Mouse (Mus musculus) lung, embryonic 14.5 days (tissue): ENCODE results near the gene Abhd16b. TPM values are rescaled to one million over a fixed set of nuclear protein-coding genes. Genes with fewer than 3 reads are reported as not detected.

Experiments used
- ATAC-seq: fragments of 200-750 bp; cut with Nextera tagmentation; 2 replicates; pipeline ENCODE4 v1.8.0; 2017; ENCODE audit warnings: mild to moderate bottlenecking, moderate TSS enrichment, moderate library complexity; ENCODE audit not compliant: insufficient read depth
- DNase-seq: peaks from one replicate; pipeline ENCODE4 v3.0.0-alpha.2; 2015
- H3K27ac ChIP-seq: fragments of 300-500 bp; sonication (generic); 2 replicates; pipeline ENCODE4 v1.5.1; 2014; ENCODE audit warnings: low read depth, mild to moderate bottlenecking, moderate library complexity
- H3K27me3 ChIP-seq: fragments of 300-500 bp; sonication (generic); 2 replicates; pipeline ENCODE4 v1.6.1; 2014; ENCODE audit warnings: low read length, control low read depth; ENCODE audit not compliant: insufficient read depth
- H3K36me3 ChIP-seq: fragments of 300-500 bp; sonication (generic); 2 replicates; pipeline ENCODE4 v1.6.1; 2014; ENCODE audit warnings: control low read depth; ENCODE audit not compliant: insufficient read depth
- H3K4me1 ChIP-seq: fragments of 300-500 bp; sonication (generic); 2 replicates; pipeline ENCODE4 v1.6.1; 2014; ENCODE audit warnings: antibody characterized with exemption, control low read depth; ENCODE audit not compliant: insufficient read depth
- H3K4me2 ChIP-seq: fragments of 300-500 bp; sonication (generic); 2 replicates; pipeline ENCODE4 v1.6.1; 2014; ENCODE audit warnings: mild to moderate bottlenecking
- H3K4me3 ChIP-seq: fragments of 300-500 bp; sonication (generic); 2 replicates; pipeline ENCODE4 v1.5.1; 2014; ENCODE audit warnings: low read depth, low read length
- H3K9ac ChIP-seq: fragments of 300-500 bp; sonication (generic); 2 replicates; pipeline ENCODE4 v1.6.1; 2014
- H3K9me3 ChIP-seq: fragments of 300-500 bp; sonication (generic); 2 replicates; pipeline ENCODE4 v1.6.1; 2016; ENCODE audit warnings: low read depth, low read length, control low read depth
- CTCF ChIP-seq: IDR thresholded peaks from 2 replicates; pipeline ENCODE4 v1.5.1; 2016; ENCODE audit warnings: antibody characterized with exemption, low read depth
- WGBS: fragments of 180-500 bp; shearing (Covaris S2); extraction: QIAGEN DNeasy Blood & Tissue Kit; methylation state at CpG from one replicate; pipeline ENCODE4 v1.1.7; 2014; 5-methylcytosine and 5-hydroxymethylcytosine counted together
- polyA plus RNA-seq: library from polyadenylated mRNA; unstranded; fragments of >200 nt; fragmentation: Nextera tagmentation; extraction: Ambion mirVana; gene quantifications from 2 replicates; pipeline ENCODE4 v1.2.1, GENCODE M21; 2014

Gene Abhd16b
- polyA plus RNA-seq, 1 experiment from 2014 or later = 0.13 TPM

DNA sequence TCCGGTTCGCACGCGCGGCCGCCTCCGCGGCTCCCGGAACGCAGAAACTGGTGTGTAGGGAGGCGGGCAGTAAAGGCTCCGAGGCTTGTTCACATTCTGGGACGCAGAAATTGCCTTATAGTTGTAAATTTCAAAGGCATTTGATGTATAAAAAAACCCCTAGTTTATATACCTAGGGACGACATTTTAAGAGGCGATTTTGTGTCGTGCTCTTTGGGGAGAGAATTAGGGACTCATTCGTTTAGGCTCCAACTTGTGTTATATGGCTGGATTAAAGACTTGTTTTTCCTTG is 27.9 kb downstream of the Abhd16b start:
- no peak for DNase-seq
- TF ChIP-seq CTCF = no peak

DNA sequence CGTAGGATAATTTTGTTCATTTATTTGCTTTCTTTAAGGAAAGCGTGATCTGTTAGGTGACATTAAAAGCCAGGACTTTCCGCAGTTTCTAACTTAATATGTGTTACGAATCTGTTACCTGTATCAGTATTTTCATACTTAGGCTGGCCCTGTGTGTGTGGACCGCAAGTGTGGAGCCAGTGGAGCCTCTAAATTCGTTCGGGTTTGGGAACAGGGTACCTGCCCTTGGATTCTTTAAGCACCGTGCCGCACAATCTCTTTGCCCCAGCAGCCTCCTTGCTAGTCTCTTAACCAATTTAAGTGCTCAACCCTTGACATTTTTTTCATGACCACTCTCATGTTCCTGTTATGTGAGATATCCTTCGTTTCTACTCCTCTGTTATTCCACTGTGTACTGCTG is 28.5 kb downstream of the Abhd16b start:
- 35% methylated on average over 10 of the region's 10 CpGs for WGBS
- Histone ChIP-seq H3K9me3 (no peaks in the 10 kb centered on the region), H3K4me3 (peak overlapping the region; percentile 96), H3K4me1 (peaks cover 11% of the 10 kb centered on the region; the same call in 1 of the 2 replicates), H3K27me3 (no peaks in the 10 kb centered on the region), H3K4me2 (peak overlapping the region; percentile 82), H3K9ac (peak overlapping the region; percentile 93), H3K36me3 (peaks cover 26% of the 10 kb centered on the region), H3K27ac (no peak overlapping the region)
- TF ChIP-seq CTCF = no peak
- DNase-seq = peak; percentile 9
- no peak for ATAC-seq

More for the DNA sequence above, 27.9 kb downstream of the Abhd16b start:
- H3K9ac ChIP-seq = peak overlapping the region; percentile 93
- H3K9me3 ChIP-seq = no peaks in the 10 kb centered on the region
- peak overlapping the region; percentile 82 for H3K4me2 ChIP-seq
- H3K27ac ChIP-seq = peak overlapping the region; percentile 98
- peaks cover 32% of the 10 kb centered on the region for H3K36me3 ChIP-seq
- no peaks in the 10 kb centered on the region for H3K27me3 ChIP-seq
- peak overlapping the region; percentile 96 for H3K4me3 ChIP-seq
- 0% methylated on average over 17 of the region's 17 CpGs for WGBS
- ATAC-seq = no peak
- peaks cover 11% of the 10 kb centered on the region; the same call in 1 of the 2 replicates for H3K4me1 ChIP-seq

DNA sequence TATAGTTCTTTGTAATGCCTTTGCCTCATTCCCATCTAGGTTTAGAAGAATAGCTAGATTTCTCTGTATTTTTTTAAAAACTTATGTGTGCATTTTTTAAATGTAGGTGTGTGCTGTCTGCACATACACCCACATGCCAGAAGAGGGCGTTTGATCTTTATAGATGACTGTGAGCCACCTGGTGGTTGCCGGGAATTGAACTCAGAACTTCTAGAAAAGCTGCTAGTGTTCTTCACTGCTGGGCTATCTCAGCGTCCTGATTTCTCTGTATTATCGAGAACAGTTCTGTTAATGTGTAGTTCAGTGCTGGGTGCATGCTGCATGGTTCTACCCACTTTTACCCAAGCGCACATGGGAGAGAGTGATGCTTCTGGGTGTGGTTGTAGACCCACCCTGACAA is 29.8 kb downstream of the Abhd16b start:
- Histone ChIP-seq H3K9me3 (no peaks in the 10 kb centered on the region), H3K36me3 (peaks cover 18% of the 10 kb centered on the region; the same call in 1 of the 2 replicates), H3K4me3 (no peak overlapping the region), H3K9ac (no peak overlapping the region; the same call in 1 of the 2 replicates), H3K27me3 (no peaks in the 10 kb centered on the region), H3K27ac (no peak overlapping the region), H3K4me2 (no peak overlapping the region), H3K4me1 (peaks cover 11% of the 10 kb centered on the region; the same call in 1 of the 2 replicates)
- TF ChIP-seq CTCF = peak; percentile 55
- ATAC-seq (no peak), DNase-seq (peak; percentile 56)
- WGBS = 72% methylated on average over 5 of the region's 5 CpGs

DNA sequence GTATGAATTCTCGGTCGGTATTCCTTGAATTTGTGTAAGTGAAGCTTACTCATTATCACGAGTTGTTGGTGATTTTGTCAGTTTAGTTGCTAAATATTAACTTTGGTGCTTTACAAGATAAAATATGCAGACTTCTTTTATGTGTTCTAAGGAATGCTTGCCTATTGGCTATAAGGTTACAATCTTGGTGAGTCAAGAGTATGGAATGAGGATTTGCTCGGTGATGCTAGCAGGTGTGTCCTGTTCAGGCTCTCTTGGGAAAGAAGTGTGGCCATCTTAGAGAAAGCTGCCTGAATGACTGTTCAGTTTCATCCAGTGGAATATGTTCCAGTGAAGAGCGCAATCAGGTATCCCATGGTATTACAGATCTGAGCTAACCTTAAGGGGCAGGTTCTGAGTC is 32.5 kb downstream of the Abhd16b start:
- Histone ChIP-seq H3K27ac (peak overlapping the region; percentile 65), H3K9ac (no peak overlapping the region), H3K9me3 (no peaks in the 10 kb centered on the region; the same call in 1 of the 2 replicates), H3K4me3 (no peak overlapping the region), H3K4me2 (no peak overlapping the region), H3K4me1 (0 out of 2 replicates have a peak, but pooled peaks cover 6% of the 10 kb centered on the region), H3K36me3 (peaks cover 25% of the 10 kb centered on the region; the same call in 1 of the 2 replicates), H3K27me3 (no peaks in the 10 kb centered on the region)
- DNase-seq (no peak), ATAC-seq (no peak)
- no peak for TF ChIP-seq CTCF
- 78% methylated on average over 5 of the region's 5 CpGs for WGBS

DNA sequence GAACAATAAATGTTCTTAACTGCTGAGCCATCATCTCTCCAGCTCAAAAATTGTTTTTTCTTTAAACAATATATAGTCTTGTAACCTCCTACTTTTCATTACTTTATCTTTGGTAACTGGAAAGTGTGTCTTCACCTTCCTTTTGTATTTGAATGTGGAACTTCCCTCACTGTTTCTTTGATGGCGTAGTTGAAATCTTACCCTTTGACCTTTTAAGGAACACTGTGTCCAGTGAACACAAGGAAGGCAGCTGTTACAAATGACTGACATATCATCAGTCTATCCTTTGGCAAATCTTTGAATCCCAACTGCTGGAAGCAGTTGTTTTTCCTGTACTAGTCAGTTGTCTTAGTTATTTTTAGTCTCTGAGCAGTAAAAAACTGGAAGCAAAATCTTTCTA is 36.1 kb downstream of the Abhd16b start:
- H3K4me1 ChIP-seq = no peaks in the 10 kb centered on the region
- H3K4me2 ChIP-seq = no peak overlapping the region
- no peak overlapping the region for H3K27ac ChIP-seq
- H3K4me3 ChIP-seq = no peak overlapping the region
- no peaks in the 10 kb centered on the region; the same call in 1 of the 2 replicates for H3K9me3 ChIP-seq
- WGBS = 86% methylated on average over 1 of the region's 1 CpGs
- ATAC-seq (no peak), DNase-seq (no peak)
- H3K9ac ChIP-seq = no peak overlapping the region
- no peaks in the 10 kb centered on the region for H3K27me3 ChIP-seq
- H3K36me3 ChIP-seq = peaks cover 26% of the 10 kb centered on the region; the same call in 1 of the 2 replicates
- TF ChIP-seq CTCF = no peak

DNA sequence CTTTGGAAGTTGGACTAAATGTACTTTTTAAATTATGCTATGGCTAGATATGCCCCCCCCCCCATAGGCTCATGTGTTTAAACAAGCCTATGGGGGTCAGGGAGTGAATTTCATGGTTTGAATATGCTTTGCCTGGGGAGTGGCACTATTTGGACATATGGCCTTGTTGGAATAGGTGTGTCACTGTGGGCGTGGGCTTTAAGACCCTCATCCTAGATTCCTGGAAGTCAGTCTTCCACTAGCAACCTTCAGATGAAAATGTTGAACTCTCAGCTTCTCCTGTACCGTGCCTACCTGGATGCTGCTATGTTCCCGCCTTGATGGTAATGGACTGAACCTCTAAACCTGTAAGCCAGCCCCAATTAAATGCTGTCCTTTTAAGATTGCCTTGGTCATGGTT is 39.6 kb downstream of the Abhd16b start:
- H3K9me3 ChIP-seq = no peaks in the 10 kb centered on the region; the same call in 1 of the 2 replicates
- 92% methylated on average over 3 of the region's 3 CpGs for WGBS
- no peak for TF ChIP-seq CTCF
- H3K4me1 ChIP-seq = no peaks in the 10 kb centered on the region
- H3K4me2 ChIP-seq = no peak overlapping the region
- H3K4me3 ChIP-seq = no peak overlapping the region
- DNase-seq (no peak), ATAC-seq (no peak)
- no peak overlapping the region for H3K9ac ChIP-seq
- H3K27me3 ChIP-seq = no peaks in the 10 kb centered on the region
- H3K36me3 ChIP-seq = peaks cover 24% of the 10 kb centered on the region; the same call in 1 of the 2 replicates
- no peak overlapping the region for H3K27ac ChIP-seq

DNA sequence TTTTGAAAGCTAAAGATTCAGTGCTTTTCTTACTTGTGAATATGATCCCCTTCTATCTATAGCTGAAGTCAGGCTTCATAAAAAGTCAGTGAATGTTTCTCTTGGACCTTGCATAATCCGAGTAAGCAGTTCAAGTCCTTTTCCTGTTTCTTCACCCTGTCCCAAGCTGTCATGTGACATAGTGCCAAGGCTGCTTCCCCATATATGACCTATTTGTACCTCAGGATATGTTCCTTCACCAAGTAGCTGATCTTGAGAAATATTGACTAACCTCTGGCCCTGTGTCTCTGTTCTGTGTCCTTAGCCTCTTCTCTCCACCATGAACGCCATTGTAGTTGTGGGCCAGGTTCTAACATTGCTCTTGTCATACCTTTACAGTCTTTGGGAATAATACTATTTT is 43.4 kb downstream of the Abhd16b start:
- TF ChIP-seq CTCF = no peak
- no peak for DNase-seq
- no peak for ATAC-seq
- 81% methylated on average over 2 of the region's 2 CpGs for WGBS
- Histone ChIP-seq H3K36me3 (peaks cover 13% of the 10 kb centered on the region; the same call in 1 of the 2 replicates), H3K4me2 (no peak overlapping the region), H3K9ac (no peak overlapping the region), H3K27ac (no peak overlapping the region), H3K4me1 (no peaks in the 10 kb centered on the region), H3K9me3 (no peaks in the 10 kb centered on the region), H3K27me3 (no peaks in the 10 kb centered on the region), H3K4me3 (no peak overlapping the region)
